ENCODE assay signal across 27 mouse cellular contexts in genomic region chr6:124426604-124427003, GRCm38 (mm10). TPM values are rescaled to one million over a fixed set of nuclear protein-coding genes. Genes with fewer than 3 reads are reported as not detected.
A peak's percentile ranks its signal among the peaks of the same experiment; 100 is the strongest.
DNase-seq lines count a peak whose midpoint lies in the region; ATAC-seq lines count a peak whose summit lies in the region.
"Had no signal": no experiment of that assay in that cellular context is flagged by ENCODE, and none has a peak within 500 bp of the region (broad histone marks: within the 10 kb centered on the region; RNA-seq: fewer than 3 reads in every experiment).

No protein-coding gene starts in this region.

- no peaks in the 10 kb centered on the region for H3K9me3 ChIP-seq in heart, embryonic 14.5 days (ENCODE audit: control insufficient read depth, low read length)
- H3K9me3 ChIP-seq in megakaryocyte, embryonic 14.5 days: no peaks in the 10 kb centered on the region; the same call in 1 of the 2 replicates
- H3K9me3 ChIP-seq: embryonic facial prominence, embryonic 15.5 days; G1E; liver, embryonic 13.5 days; midbrain, embryonic 15.5 days; neural tube, embryonic 13.5 days had no signal

- peaks cover 40% of the 10 kb centered on the region for H3K27me3 ChIP-seq in heart, embryonic 14.5 days (ENCODE audit: control insufficient read depth, insufficient read depth, low read length)
- peaks cover 2% of the 10 kb centered on the region for H3K27me3 ChIP-seq in megakaryocyte, embryonic 14.5 days (replicated peaks)
- H3K27me3 ChIP-seq: CH12.LX; embryonic facial prominence, embryonic 15.5 days; liver, embryonic 13.5 days; midbrain, embryonic 15.5 days; neural tube, embryonic 13.5 days; Patski had no signal

- H3K4me3 ChIP-seq in heart, embryonic 14.5 days (ENCODE audit: control insufficient read depth in 1 of 2, insufficient read depth in 1 of 2, low read depth in 1 of 2, low read length in 2 of 2): no peak overlapping the region
- H3K4me3 ChIP-seq in megakaryocyte, embryonic 14.5 days (replicated peaks): peak overlapping the region; percentile 62
- H3K4me3 ChIP-seq: embryonic facial prominence, embryonic 15.5 days; liver, embryonic 13.5 days; midbrain, embryonic 15.5 days; neural tube, embryonic 13.5 days had no signal

- H3K36me3 ChIP-seq in heart, embryonic 14.5 days (ENCODE audit: control insufficient read depth, insufficient read depth, low read length): no peaks in the 10 kb centered on the region
- peaks cover 26% of the 10 kb centered on the region for H3K36me3 ChIP-seq in megakaryocyte, embryonic 14.5 days (replicated peaks; ENCODE audit: low read length)
- H3K36me3 ChIP-seq: embryonic facial prominence, embryonic 15.5 days; G1E; liver, embryonic 13.5 days; midbrain, embryonic 15.5 days had no signal

- no peak overlapping the region for H3K4me2 ChIP-seq in heart, embryonic 14.5 days (ENCODE audit: low read length)
- H3K4me2 ChIP-seq: embryonic facial prominence, embryonic 15.5 days; hindbrain, embryonic 14.5 days; liver, embryonic 13.5 days; midbrain, embryonic 15.5 days; neural tube, embryonic 13.5 days had no signal

- DNase-seq in adrenal gland, postnatal 14 days: peak; percentile 56
- no peak for DNase-seq in adrenal gland, postnatal 25 days
- DNase-seq in heart, postnatal 10 days: no peak
- no peak for DNase-seq in testis, postnatal 14 days (ENCODE audit: low spot score)
- DNase-seq: B cell, adult 2 months; cerebellum, adult 9-10 months; gastrocnemius, postnatal 14 days; heart, postnatal 4 days; kidney, adult 18-20 months; kidney, postnatal 4 days; liver, embryonic 13.5 days; lung, adult 2 months; lung, postnatal 36 days; right cerebral cortex, postnatal 4 days; thymus, postnatal 25 days had no signal

- H3K9ac ChIP-seq in heart, embryonic 14.5 days (ENCODE audit: low read length): no peak overlapping the region
- H3K9ac ChIP-seq: embryonic facial prominence, embryonic 15.5 days; hindbrain, embryonic 14.5 days; liver, embryonic 13.5 days; midbrain, embryonic 15.5 days; neural tube, embryonic 13.5 days had no signal

- 0 out of 4 replicates have a peak overlapping the region, but pooled peaks of 1 of the 2 experiments have one; percentile 12 for H3K27ac ChIP-seq in heart, embryonic 14.5 days (replicated peaks in 1 of 2; ENCODE audit: control insufficient read depth in 1 of 2, insufficient read depth in 1 of 2, low read depth in 2 of 2, low read length in 2 of 2)
- H3K27ac ChIP-seq: embryonic facial prominence, embryonic 15.5 days; hindbrain, embryonic 14.5 days; liver, embryonic 13.5 days; midbrain, embryonic 15.5 days; neural tube, embryonic 13.5 days had no signal

- peak; percentile 57; the same call in 1 of the 2 replicates for ATAC-seq in heart, embryonic 14.5 days (ENCODE audit: insufficient number of reproducible peaks, insufficient read depth, low FRiP score, low read depth)
- ATAC-seq in megakaryocyte, adult 5-6 weeks (ENCODE audit: poor library complexity, severe bottlenecking): no peak
- ATAC-seq: forebrain, embryonic 14.5 days; inflammation-experienced regulatory T-cells, adult 6 months; midbrain, embryonic 15.5 days; Patski had no signal

- WGBS in heart, embryonic 14.5 days: 15% methylated on average over 3 of the region's 3 CpGs

- H3K4me1 ChIP-seq in heart, embryonic 14.5 days (ENCODE audit: control insufficient read depth in 2 of 2, insufficient read depth in 2 of 2, low read length in 2 of 2): peaks cover 10 to 17% of the 10 kb centered on the region in 2 experiments
- H3K4me1 ChIP-seq in megakaryocyte, embryonic 14.5 days: peaks cover 47% of the 10 kb centered on the region

- intact Hi-C loops in heart, postnatal 10 days (cut with DNase I): no loop called here

RNA-seq across cellular contexts. Expression of gene Pex5, which starts 11.7 kb away (rescaled TPM):
- 99.4 and 106 TPM in 2 replicates for total RNA-seq in adrenal gland, postnatal 14 days (2021)
- total RNA-seq in adrenal gland, postnatal 25 days (2021): 95.7 and 96.2 TPM in 2 replicates
- polyA plus RNA-seq in heart, embryonic 14.5 days (2014; fragmentation: Nextera tagmentation; extraction: Ambion mirVana): 20.8 and 22.8 TPM in 2 replicates
- total RNA-seq in heart, postnatal 10 days (2021): 10 to 100 TPM; 28.3 to 31.9 TPM
- polyA plus RNA-seq in megakaryocyte, embryonic 14.5 days (2012; ENCODE audit: insufficient read depth, low replicate concordance): 4.7 and 7.5 TPM in 2 replicates
- total RNA-seq in megakaryocyte, adult 5-6 weeks (2015): 16.1 and 16.8 TPM in 2 replicates
- total RNA-seq in megakaryocyte, adult 5-6 weeks (2017): 17.7 and 18.4 TPM in 2 replicates

RNA-seq across cellular contexts. Expression of gene Clstn3, which starts 38.0 kb away (rescaled TPM):
- total RNA-seq in adrenal gland, postnatal 14 days (2021): 87.3 and 118 TPM in 2 replicates
- 64.4 and 98.3 TPM in 2 replicates for total RNA-seq in adrenal gland, postnatal 25 days (2021)
- 0.49 and 1.5 TPM in 2 replicates for polyA plus RNA-seq in heart, embryonic 14.5 days (2014; fragmentation: Nextera tagmentation; extraction: Ambion mirVana)
- total RNA-seq in heart, postnatal 10 days (2021): 10 to 100 TPM in 1 of 2 experiments, 1 to 10 TPM in 1; 2.0 to 11.3 TPM
- 35.8 and 76.2 TPM in 2 replicates for polyA plus RNA-seq in megakaryocyte, embryonic 14.5 days (2012; ENCODE audit: insufficient read depth, low replicate concordance)
- total RNA-seq in megakaryocyte, adult 5-6 weeks (2015): 0.11 and 1.2 TPM in 2 replicates
- total RNA-seq in megakaryocyte, adult 5-6 weeks (2017): 0.51 and 0.73 TPM in 2 replicates
- polyA plus RNA-seq: inflammation-experienced regulatory T-cells, adult 6 months had no signal
